Mouse (Mus musculus) ES-Bruce4 (cell line): ENCODE results near the gene Gng4. TPM values are rescaled to one million over a fixed set of nuclear protein-coding genes. Genes with fewer than 3 reads are reported as not detected.

Source experiments
- H3K27ac ChIP-seq: 2 replicates; pipeline ENCODE4 v1.5.1; 2012; ENCODE audit warnings: low read length, inconsistent platforms; ENCODE audit not compliant: insufficient read depth
- H3K27me3 ChIP-seq: 2 replicates; pipeline ENCODE4 v1.6.1; 2012; ENCODE audit warnings: mild to moderate bottlenecking, low read length, inconsistent platforms; ENCODE audit not compliant: control insufficient read depth, poor library complexity, insufficient read depth, severe bottlenecking
- H3K36me3 ChIP-seq: 2 replicates; pipeline ENCODE4 v1.6.1; 2012; ENCODE audit warnings: inconsistent platforms, mild to moderate bottlenecking, low read length, moderate library complexity; ENCODE audit not compliant: control insufficient read depth, poor library complexity, insufficient read depth, severe bottlenecking
- H3K4me1 ChIP-seq: one replicate; pipeline ENCODE4 v1.8.1; 2011; ENCODE audit warnings: low read length; ENCODE audit not compliant: control insufficient read depth, insufficient read depth
- H3K4me3 ChIP-seq: 2 replicates; pipeline ENCODE4 v1.5.1; 2011; ENCODE audit warnings: low read depth, mild to moderate bottlenecking, low read length
- H3K9ac ChIP-seq: 2 replicates; pipeline ENCODE4 v1.6.1; 2012; ENCODE audit warnings: low read depth, mild to moderate bottlenecking, inconsistent platforms; ENCODE audit not compliant: poor library complexity, severe bottlenecking
- H3K9me3 ChIP-seq: replicated peaks from 2 replicates; pipeline ENCODE4 v1.6.1; 2012; ENCODE audit warnings: mild to moderate bottlenecking, low read length, inconsistent platforms; ENCODE audit not compliant: control insufficient read depth, poor library complexity, insufficient read depth, severe bottlenecking
- CTCF ChIP-seq: IDR thresholded peaks from one replicate; pipeline ENCODE4 v1.8.1; 2011; ENCODE audit warnings: low read depth, low read length
- EP300 ChIP-seq: IDR thresholded peaks from 2 replicates; pipeline ENCODE4 v1.6.1; 2011; ENCODE audit warnings: low read depth, low read length; ENCODE audit not compliant: insufficient read depth
- POLR2A ChIP-seq: IDR thresholded peaks from one replicate; pipeline ENCODE4 v1.8.1; 2011; ENCODE audit warnings: low read length; ENCODE audit not compliant: insufficient read depth
- polyA plus RNA-seq: library from polyadenylated mRNA; stranded (reverse); fragments of >200 nt; gene quantifications from 2 replicates; pipeline ENCODE4 v1.2.4, GENCODE M21; 2011; ENCODE audit warnings: low read depth; ENCODE audit not compliant: missing spikeins, insufficient read depth, insufficient read length

Gene Gng4
- polyA plus RNA-seq, 1 experiment = not detected

DNA sequence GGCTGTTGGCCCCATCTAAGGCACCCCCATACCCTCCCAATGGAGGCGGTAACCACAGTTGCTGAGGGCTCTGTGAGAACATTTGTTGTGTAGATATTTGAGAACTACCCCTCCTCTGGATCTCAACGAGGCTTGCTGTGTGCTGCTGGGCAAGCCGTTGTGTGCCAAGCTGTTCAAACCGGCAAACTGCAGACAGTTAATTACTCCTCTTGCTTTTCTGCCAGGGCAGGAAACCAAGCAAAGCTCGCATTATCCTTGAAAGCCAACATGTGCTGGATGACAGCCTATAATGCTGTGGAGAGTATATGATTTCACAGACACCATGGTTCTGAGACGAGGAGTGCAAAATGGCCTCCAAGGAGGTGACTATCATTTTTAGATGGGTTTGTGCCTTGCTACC lies 42.7 kb downstream of the Gng4 start:
- no peak overlapping the region for H3K27ac ChIP-seq
- no peaks in the 10 kb centered on the region for H3K27me3 ChIP-seq
- H3K4me1 ChIP-seq = no peaks in the 10 kb centered on the region
- no peaks in the 10 kb centered on the region for H3K9me3 ChIP-seq
- no peak overlapping the region for H3K4me3 ChIP-seq
- no peak overlapping the region for H3K9ac ChIP-seq
- no peak for TF ChIP-seq CTCF
- TF ChIP-seq EP300 = no peak
- no peak for TF ChIP-seq POLR2A
- H3K36me3 ChIP-seq = no peaks in the 10 kb centered on the region

- H3K4me3 ChIP-seq = no peak overlapping the region
- H3K4me1 ChIP-seq = no peaks in the 10 kb centered on the region
- no peak overlapping the region for H3K27ac ChIP-seq
- H3K9me3 ChIP-seq = no peaks in the 10 kb centered on the region
- no peaks in the 10 kb centered on the region for H3K36me3 ChIP-seq
- no peak overlapping the region for H3K9ac ChIP-seq
- no peak for TF ChIP-seq CTCF
- no peak for TF ChIP-seq EP300
- no peak for TF ChIP-seq POLR2A
- H3K27me3 ChIP-seq = no peaks in the 10 kb centered on the region
Measured at GRCm38 (mm10) chr13:13828125-13828524, 44.3 kb downstream of the Gng4 start.

- H3K9me3 ChIP-seq = peaks cover 7% of the 10 kb centered on the region; the same call in 1 of the 2 replicates
- H3K36me3 ChIP-seq = no peaks in the 10 kb centered on the region
- H3K4me1 ChIP-seq = no peaks in the 10 kb centered on the region
- no peak overlapping the region for H3K27ac ChIP-seq
- no peak for TF ChIP-seq EP300
- TF ChIP-seq POLR2A = no peak
- no peak for TF ChIP-seq CTCF
- no peak overlapping the region for H3K9ac ChIP-seq
- no peaks in the 10 kb centered on the region for H3K27me3 ChIP-seq
- H3K4me3 ChIP-seq = no peak overlapping the region
Measured at GRCm38 (mm10) chr13:13830469-13831074, 46.7 kb downstream of the Gng4 start.

- no peaks in the 10 kb centered on the region for H3K27me3 ChIP-seq
- H3K9me3 ChIP-seq = peaks cover 33% of the 10 kb centered on the region
- no peaks in the 10 kb centered on the region for H3K36me3 ChIP-seq
- no peak overlapping the region for H3K9ac ChIP-seq
- TF ChIP-seq POLR2A (no peak), EP300 (no peak), CTCF (no peak)
- H3K4me3 ChIP-seq = no peak overlapping the region
- H3K4me1 ChIP-seq = no peaks in the 10 kb centered on the region
- no peak overlapping the region for H3K27ac ChIP-seq
Measured at GRCm38 (mm10) chr13:13835180-13835579, 51.3 kb downstream of the Gng4 start.

- Histone ChIP-seq H3K9me3 (peaks cover 31% of the 10 kb centered on the region), H3K4me1 (no peaks in the 10 kb centered on the region), H3K27ac (peak overlapping the region; percentile 2; the same call in 1 of the 2 replicates), H3K9ac (no peak overlapping the region), H3K27me3 (no peaks in the 10 kb centered on the region), H3K36me3 (no peaks in the 10 kb centered on the region), H3K4me3 (no peak overlapping the region)
- TF ChIP-seq POLR2A (no peak), CTCF (no peak), EP300 (no peak)
Measured at GRCm38 (mm10) chr13:13845021-13845420, 61.2 kb downstream of the Gng4 start.

- TF ChIP-seq EP300 (no peak), CTCF (no peak), POLR2A (no peak)
- H3K36me3 ChIP-seq = no peaks in the 10 kb centered on the region
- H3K4me1 ChIP-seq = no peaks in the 10 kb centered on the region
- no peak overlapping the region for H3K4me3 ChIP-seq
- H3K9ac ChIP-seq = no peak overlapping the region
- H3K9me3 ChIP-seq = peaks cover 35% of the 10 kb centered on the region
- no peaks in the 10 kb centered on the region for H3K27me3 ChIP-seq
- H3K27ac ChIP-seq = no peak overlapping the region
Measured at GRCm38 (mm10) chr13:13847075-13847599, 63.3 kb downstream of the Gng4 start.
